In genomic region chr15:101412188-101412587, GRCm38 (mm10) we compare ENCODE assay signal across 10 mouse cellular contexts. TPM values are rescaled to one million over a fixed set of nuclear protein-coding genes. Genes with fewer than 3 reads are reported as not detected.
DNase-seq lines count a peak whose midpoint lies in the region; ATAC-seq and TF ChIP-seq lines count a peak whose summit lies in the region.
"Had no signal": no experiment of that assay in that cellular context is flagged by ENCODE, and none has a peak within 500 bp of the region (broad histone marks: within the 10 kb centered on the region; RNA-seq: fewer than 3 reads in every experiment).

No protein-coding gene starts in this region.

- 24% methylated on average over 31 of the region's 31 CpGs for WGBS in cerebellum, adult 2 months
- 96% methylated on average over 31 of the region's 31 CpGs for WGBS in thymus, adult 2 months

- no peaks in the 10 kb centered on the region for H3K36me3 ChIP-seq in thymus, adult 2 months (ENCODE audit: control insufficient read depth, insufficient read depth, low read length)
- H3K36me3 ChIP-seq: liver, embryonic 13.5 days had no signal

- intact Hi-C loops in left cerebral cortex, postnatal 14 days (cut with DNase I): no loop called here

- H3K27me3 ChIP-seq in cerebellum, adult 2 months (ENCODE audit: control insufficient read depth, insufficient read depth, low read length): no peaks in the 10 kb centered on the region
- H3K27me3 ChIP-seq in thymus, adult 2 months (ENCODE audit: control insufficient read depth, insufficient read depth, low read length): no peaks in the 10 kb centered on the region

- H3K4me1 ChIP-seq in cerebellum, adult 2 months (ENCODE audit: control insufficient read depth, insufficient read depth, low read length): peaks cover 22% of the 10 kb centered on the region
- peaks cover 7% of the 10 kb centered on the region; the same call in 1 of the 2 replicates for H3K4me1 ChIP-seq in thymus, adult 2 months (replicated peaks; ENCODE audit: control insufficient read depth, insufficient read depth, low read length)
- H3K4me1 ChIP-seq: liver, embryonic 13.5 days had no signal

- no peak for TF ChIP-seq POLR2A in cerebellum, adult 2 months (IDR thresholded peaks at IDR 0.05; ENCODE audit: borderline replicate concordance, insufficient read depth, low read length)
- TF ChIP-seq POLR2A in thymus, adult 2 months (IDR thresholded peaks at IDR 0.05; ENCODE audit: control insufficient read depth, extremely low read depth, insufficient read depth, low read length, poor library complexity): no peak

- DNase-seq in cerebellum, adult 2 months: peak in 1 of 2 experiments; percentile 9
- no peak for DNase-seq in thymus, adult 2 months
- no peak for DNase-seq in thymus, adult 18-20 months
- DNase-seq in lung, adult 18-20 months: peak; percentile 90 to 93
- peak; percentile 68 for DNase-seq in urinary bladder, postnatal 25 days (ENCODE audit: low spot score)
- no peak for DNase-seq in adrenal gland, postnatal 10 days
- no peak for DNase-seq in left cerebral cortex, postnatal 14 days (ENCODE audit: low spot score in 2 of 2)
- DNase-seq: gastrocnemius, postnatal 36 days; liver, embryonic 13.5 days had no signal

- no peak for TF ChIP-seq CTCF in cerebellum, adult 2 months (IDR thresholded peaks at IDR 0.05; ENCODE audit: borderline replicate concordance, insufficient read depth, low read depth, low read length)
- no peak for TF ChIP-seq CTCF in thymus, adult 2 months (IDR thresholded peaks at IDR 0.05; ENCODE audit: borderline replicate concordance, control insufficient read depth, extremely low read depth, insufficient read depth, low read length, poor library complexity)

- peak overlapping the region; percentile 11 for H3K4me3 ChIP-seq in cerebellum, adult 2 months (replicated peaks; ENCODE audit: insufficient read depth, low read depth, low read length)
- H3K4me3 ChIP-seq in thymus, adult 2 months (ENCODE audit: control insufficient read depth, insufficient read depth, low read length): 0 out of 2 replicates have a peak overlapping the region, but pooled peaks have one; percentile 10
- H3K4me3 ChIP-seq: liver, embryonic 13.5 days had no signal

- ATAC-seq in cerebellum, adult (ENCODE audit: insufficient number of reproducible peaks, low FRiP score, low TSS enrichment): no peak

- H3K27ac ChIP-seq in cerebellum, adult 2 months (ENCODE audit: insufficient read depth, low read length): no peak overlapping the region
- no peak overlapping the region for H3K27ac ChIP-seq in thymus, adult 2 months (ENCODE audit: control insufficient read depth, insufficient read depth, low read length)
- H3K27ac ChIP-seq: liver, embryonic 13.5 days had no signal

RNA-seq across cellular contexts. Expression of gene Krt7, which starts 1.3 kb away (rescaled TPM):
- 0.33 and 0.36 TPM in 2 replicates for polyA plus RNA-seq in cerebellum, adult 2 months (2012; rRNA removed)
- 20.8 and 28.3 TPM in 2 replicates for polyA plus RNA-seq in thymus, adult 2 months (2012; rRNA removed)
- 1 to 10 TPM; 3.5 to 4.2 TPM for total RNA-seq in adrenal gland, postnatal 10 days (2021)
- total RNA-seq in left cerebral cortex, postnatal 14 days (2021): under 1 TPM; 0.22 to 0.30 TPM

RNA-seq across cellular contexts. Expression of gene Krt87, which starts 26.4 kb away (rescaled TPM):
- 0.13 and 0.15 TPM in 2 replicates for polyA plus RNA-seq in cerebellum, adult 2 months (2012; rRNA removed)
- polyA plus RNA-seq in thymus, adult 2 months (2012; rRNA removed): 0.57 and 0.77 TPM in 2 replicates
- not detected for total RNA-seq in adrenal gland, postnatal 10 days (2021)
- total RNA-seq in left cerebral cortex, postnatal 14 days (2021): under 1 TPM in 1 of 2 experiments, not detected in 1; 0.15 TPM
- total RNA-seq: gastrocnemius, postnatal 36 days had no signal
- polyA plus RNA-seq: liver, embryonic 13.5 days had no signal

RNA-seq across cellular contexts. Expression of gene Krt88, which starts 35.4 kb away (rescaled TPM):
- polyA plus RNA-seq in cerebellum, adult 2 months (2012; rRNA removed): not detected in 2 replicates
- polyA plus RNA-seq in thymus, adult 2 months (2012; rRNA removed): not detected in 2 replicates
- total RNA-seq in adrenal gland, postnatal 10 days (2021): not detected
- total RNA-seq in left cerebral cortex, postnatal 14 days (2021): not detected
- total RNA-seq: gastrocnemius, postnatal 36 days had no signal
- polyA plus RNA-seq: liver, embryonic 13.5 days had no signal

RNA-seq across cellular contexts. Expression of gene Krt80, which starts 42.2 kb away (rescaled TPM):
- 0.05 and 0.30 TPM in 2 replicates for polyA plus RNA-seq in cerebellum, adult 2 months (2012; rRNA removed)
- polyA plus RNA-seq in thymus, adult 2 months (2012; rRNA removed): 3.1 and 3.8 TPM in 2 replicates
- total RNA-seq in adrenal gland, postnatal 10 days (2021): under 1 TPM; 0.75 to 0.76 TPM
- total RNA-seq in left cerebral cortex, postnatal 14 days (2021): 1 to 10 TPM; 1.6 to 1.9 TPM

RNA-seq across cellular contexts. Expression of gene Krt81, which starts 51.4 kb away (rescaled TPM):
- not detected in 2 replicates for polyA plus RNA-seq in cerebellum, adult 2 months (2012; rRNA removed)
- 0.56 and 0.66 TPM in 2 replicates for polyA plus RNA-seq in thymus, adult 2 months (2012; rRNA removed)
- not detected for total RNA-seq in adrenal gland, postnatal 10 days (2021)
- not detected for total RNA-seq in left cerebral cortex, postnatal 14 days (2021)
- total RNA-seq: gastrocnemius, postnatal 36 days had no signal
- polyA plus RNA-seq: liver, embryonic 13.5 days had no signal

Comparison
In these comparisons a context has a peak if more than half of its experiments do, and no peak if none do; other contexts are left out.
1. DNase-seq: peak in lung, adult 18-20 months (2 of 2) and urinary bladder, postnatal 25 days (single experiment); none in thymus, adult 2 months (single experiment), thymus, adult 18-20 months (0 of 2), adrenal gland, postnatal 10 days (single experiment) and left cerebral cortex, postnatal 14 days (0 of 2).